Mouse (Mus musculus): ENCODE results near the gene Tmem189.

DNA sequence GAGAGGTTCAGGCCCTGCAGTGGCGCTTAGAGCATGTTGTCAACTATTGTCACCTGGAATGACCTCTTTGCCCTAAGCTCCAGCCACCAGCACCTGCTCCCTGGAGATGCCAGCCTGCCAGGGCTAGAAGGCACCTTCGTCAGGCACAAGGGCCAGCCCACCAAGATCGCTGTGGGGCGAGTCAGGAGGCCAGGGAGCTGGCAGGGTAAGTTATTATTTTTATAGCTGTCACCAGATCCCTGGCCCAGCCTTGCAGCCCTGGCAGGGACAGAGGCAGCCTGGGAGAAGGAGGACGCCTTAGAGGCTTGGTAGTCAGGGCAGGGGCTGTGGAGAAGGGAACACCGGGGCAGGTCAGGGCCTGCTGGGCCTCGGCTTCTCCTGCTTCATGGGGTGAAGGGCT is 6.5 kb upstream of the Tmem189 start:
- TF ChIP-seq GATA1 (IDR thresholded peaks at IDR 0.05; ENCODE audit: low read length): no peak
- no peak for TF ChIP-seq TAL1 (IDR thresholded peaks at IDR 0.05; ENCODE audit: low read length)
